Mouse (Mus musculus): ENCODE results near the gene Eef2.

GRCm38 (mm10) chr10:81192270-81192967 is 16.0 kb downstream of the Eef2 start:
- TF ChIP-seq CTCF (IDR thresholded peaks at IDR 0.05) = peak; percentile 36
- no peak for TF ChIP-seq EP300 (IDR thresholded peaks at IDR 0.05)
